Mouse (Mus musculus) intestine, embryonic 15.5 days (tissue): ENCODE measurements around the gene Mzt1. TPM values are rescaled to one million over a fixed set of nuclear protein-coding genes. Genes with fewer than 3 reads are reported as not detected.

Experiments
- ATAC-seq: fragments of 200-750 bp; cut with Nextera tagmentation; 2 replicates; pipeline ENCODE4 v1.8.0; 2017; ENCODE audit warnings: moderate TSS enrichment, moderate library complexity
- H3K27ac ChIP-seq: fragments of 300-500 bp; sonication (generic); 2 replicates; pipeline ENCODE4 v1.5.1; 2015; ENCODE audit warnings: mild to moderate bottlenecking, inconsistent platforms
- H3K27me3 ChIP-seq: fragments of 300-500 bp; sonication (generic); replicated peaks from 2 replicates; pipeline ENCODE4 v1.6.1; 2015; ENCODE audit warnings: inconsistent platforms
- H3K36me3 ChIP-seq: fragments of 300-500 bp; sonication (generic); 2 replicates; pipeline ENCODE4 v1.6.1; 2015; ENCODE audit warnings: inconsistent platforms
- H3K4me1 ChIP-seq: fragments of 300-500 bp; sonication (generic); replicated peaks from 2 replicates; pipeline ENCODE4 v1.6.1; 2015; ENCODE audit warnings: inconsistent platforms
- H3K4me2 ChIP-seq: fragments of 300-500 bp; sonication (generic); replicated peaks from 2 replicates; pipeline ENCODE4 v1.6.1; 2015; ENCODE audit warnings: mild to moderate bottlenecking, inconsistent platforms
- H3K4me3 ChIP-seq: fragments of 300-500 bp; sonication (generic); replicated peaks from 2 replicates; pipeline ENCODE4 v1.5.1; 2015; ENCODE audit warnings: inconsistent platforms
- H3K9ac ChIP-seq: fragments of 300-500 bp; sonication (generic); 2 replicates; pipeline ENCODE4 v1.6.1; 2015; ENCODE audit warnings: inconsistent platforms
- H3K9me3 ChIP-seq: fragments of 300-500 bp; sonication (generic); 2 replicates; pipeline ENCODE4 v1.6.1; 2016; ENCODE audit warnings: inconsistent platforms
- WGBS: fragments of 180-500 bp; shearing (Covaris S2); methylation state at CpG from one replicate; pipeline ENCODE4 v1.1.7; 2015; 5-methylcytosine and 5-hydroxymethylcytosine counted together
- polyA plus RNA-seq: library from polyadenylated mRNA; unstranded; fragments of >200 nt; fragmentation: Nextera tagmentation; extraction: Ambion mirVana; gene quantifications from 2 replicates; pipeline ENCODE4 v1.2.1, GENCODE M21; 2015

Mzt1 gene
- polyA plus RNA-seq, 1 experiment from 2014 or later: 70.6 TPM

GRCm38 (mm10) chr14:98994218-98994617 lies 51.7 kb downstream of the Mzt1 start, which contains the start of gene Rpl36a-ps1:
Gene Rpl36a-ps1 (minus strand): TSS chr14:98994318.
- no peak within 1 kb of the TSS for H3K4me3 ChIP-seq
- H3K27me3 ChIP-seq: no peaks in the 10 kb centered on the region
- no peaks in the 10 kb centered on the region for H3K4me1 ChIP-seq
- no peak within 1 kb of the TSS for H3K9ac ChIP-seq
- ATAC-seq: no peak
- H3K4me2 ChIP-seq: no peak within 1 kb of the TSS
- H3K27ac ChIP-seq: no peak within 1 kb of the TSS
- no peaks in the 10 kb centered on the region for H3K36me3 ChIP-seq
- WGBS: 96% methylated on average over 7 of the region's 7 CpGs
- H3K9me3 ChIP-seq: no peaks in the 10 kb centered on the region

- peak; percentile 71 for ATAC-seq
- H3K36me3 ChIP-seq: no peaks in the 10 kb centered on the region
Observed at GRCm38 (mm10) chr14:98992482-98992881, 53.5 kb downstream of the Mzt1 start.

GRCm38 (mm10) chr14:98990636-98991035 lies 55.3 kb downstream of the Mzt1 start:
- Histone ChIP-seq H3K27me3 (no peaks in the 10 kb centered on the region), H3K36me3 (no peaks in the 10 kb centered on the region), H3K27ac (no peak overlapping the region), H3K9me3 (no peaks in the 10 kb centered on the region), H3K4me3 (no peak overlapping the region), H3K9ac (no peak overlapping the region), H3K4me1 (no peaks in the 10 kb centered on the region), H3K4me2 (no peak overlapping the region)
- ATAC-seq: no peak
- 46% methylated on average over 3 of the region's 3 CpGs for WGBS

More at GRCm38 (mm10) chr14:98992482-98992881, 53.5 kb downstream of the Mzt1 start:
- Histone ChIP-seq H3K4me2 (no peak overlapping the region), H3K9me3 (no peaks in the 10 kb centered on the region), H3K4me1 (no peaks in the 10 kb centered on the region), H3K27ac (no peak overlapping the region), H3K4me3 (no peak overlapping the region), H3K27me3 (no peaks in the 10 kb centered on the region), H3K9ac (no peak overlapping the region)
- WGBS: 67% methylated on average over 2 of the region's 2 CpGs

- Histone ChIP-seq H3K27me3 (no peaks in the 10 kb centered on the region), H3K9ac (no peak overlapping the region), H3K36me3 (no peaks in the 10 kb centered on the region), H3K4me2 (no peak overlapping the region), H3K4me3 (no peak overlapping the region), H3K27ac (no peak overlapping the region), H3K9me3 (no peaks in the 10 kb centered on the region), H3K4me1 (no peaks in the 10 kb centered on the region)
- ATAC-seq: no peak
- 34% methylated on average over 3 of the region's 3 CpGs for WGBS
Observed at GRCm38 (mm10) chr14:98989818-98990217, 56.1 kb downstream of the Mzt1 start.

Other genes starting within 250 kb of the Mzt1 start
- 0.96 and 1.6 TPM in 2 replicates for gene Rpl36a-ps1, start 51.8 kb downstream of the Mzt1 start, polyA plus RNA-seq
- gene Bora, start 88 bp upstream of the Mzt1 start, polyA plus RNA-seq: 61.2 and 61.8 TPM in 2 replicates
- 15.6 and 17.0 TPM in 2 replicates for gene Pibf1, start 53.3 kb upstream of the Mzt1 start, polyA plus RNA-seq
- gene Dis3, start 53.6 kb upstream of the Mzt1 start, polyA plus RNA-seq: 27.2 and 31.9 TPM in 2 replicates